Mouse (Mus musculus) kidney, embryonic 14.5 days (tissue): ENCODE measurements around the gene Plcd1. TPM values are rescaled to one million over a fixed set of nuclear protein-coding genes. Genes with fewer than 3 reads are reported as not detected.

Source experiments
- ATAC-seq: fragments of 200-750 bp; cut with Nextera tagmentation; 2 replicates; pipeline ENCODE4 v1.8.0; 2017; ENCODE audit warnings: moderate number of reproducible peaks, mild to moderate bottlenecking, moderate TSS enrichment, moderate library complexity; ENCODE audit not compliant: low FRiP score, low TSS enrichment
- H3K27ac ChIP-seq: fragments of 300-500 bp; sonication (generic); 2 replicates; pipeline ENCODE4 v1.5.1; 2014; ENCODE audit warnings: low read depth, mild to moderate bottlenecking, low read length, moderate library complexity, mixed read lengths
- H3K27me3 ChIP-seq: fragments of 300-500 bp; sonication (generic); 2 replicates; pipeline ENCODE4 v1.6.1; 2014; ENCODE audit warnings: mild to moderate bottlenecking, low read length; ENCODE audit not compliant: control insufficient read depth, insufficient read depth
- H3K36me3 ChIP-seq: fragments of 300-500 bp; sonication (generic); 2 replicates; pipeline ENCODE4 v1.6.1; 2014; ENCODE audit warnings: low read length, mixed read lengths; ENCODE audit not compliant: control insufficient read depth, insufficient read depth
- H3K4me1 ChIP-seq: fragments of 300-500 bp; sonication (generic); 2 replicates; pipeline ENCODE4 v1.6.1; 2014; ENCODE audit warnings: low read length, mixed read lengths; ENCODE audit not compliant: control insufficient read depth, insufficient read depth
- H3K4me2 ChIP-seq: fragments of 300-500 bp; sonication (generic); replicated peaks from 2 replicates; pipeline ENCODE4 v1.6.1; 2014; ENCODE audit warnings: low read depth, mild to moderate bottlenecking, low read length
- H3K4me3 ChIP-seq: fragments of 300-500 bp; sonication (generic); 2 replicates; pipeline ENCODE4 v1.5.1; 2014; ENCODE audit warnings: mild to moderate bottlenecking, low read length
- H3K9ac ChIP-seq: fragments of 300-500 bp; sonication (generic); 2 replicates; pipeline ENCODE4 v1.6.1; 2014; ENCODE audit warnings: low read depth, mild to moderate bottlenecking, low read length, moderate library complexity
- H3K9me3 ChIP-seq: fragments of 300-500 bp; sonication (generic); 2 replicates; pipeline ENCODE4 v1.6.1; 2016; ENCODE audit warnings: low read length; ENCODE audit not compliant: control insufficient read depth
- WGBS: fragments of 180-500 bp; shearing (Covaris S2); extraction: QIAGEN DNeasy Blood & Tissue Kit; methylation state at CpG from one replicate; pipeline ENCODE4 v1.1.7; 2014; 5-methylcytosine and 5-hydroxymethylcytosine counted together
- polyA plus RNA-seq: library from polyadenylated mRNA; unstranded; fragments of >200 nt; fragmentation: Nextera tagmentation; extraction: Ambion mirVana; gene quantifications from 2 replicates; pipeline ENCODE4 v1.2.1, GENCODE M21; 2014

Plcd1 gene
- polyA plus RNA-seq, 1 experiment from 2014 or later: 18.7 TPM

GRCm38 (mm10) chr9:119051158-119051557 lies 42.1 kb downstream of the Plcd1 start:
- peaks cover 27% of the 10 kb centered on the region; the same call in 1 of the 2 replicates for H3K4me1 ChIP-seq
- WGBS: 60% methylated on average over 2 of the region's 2 CpGs
- no peak overlapping the region for H3K4me3 ChIP-seq
- H3K27me3 ChIP-seq: no peaks in the 10 kb centered on the region
- no peaks in the 10 kb centered on the region for H3K36me3 ChIP-seq
- ATAC-seq: no peak
- H3K9me3 ChIP-seq: no peaks in the 10 kb centered on the region
- H3K27ac ChIP-seq: no peak overlapping the region; the same call in 1 of the 2 replicates
- no peak overlapping the region for H3K9ac ChIP-seq
- no peak overlapping the region for H3K4me2 ChIP-seq

- no peak overlapping the region for H3K4me2 ChIP-seq
- WGBS: 77% methylated on average over 11 of the region's 11 CpGs
- H3K4me3 ChIP-seq: no peak overlapping the region
- no peak overlapping the region for H3K9ac ChIP-seq
- no peak for ATAC-seq
- no peaks in the 10 kb centered on the region for H3K27me3 ChIP-seq
- H3K4me1 ChIP-seq: peaks cover 18% of the 10 kb centered on the region; the same call in 1 of the 2 replicates
- no peak overlapping the region for H3K27ac ChIP-seq
- peaks cover 3% of the 10 kb centered on the region; the same call in 1 of the 2 replicates for H3K36me3 ChIP-seq
- no peaks in the 10 kb centered on the region for H3K9me3 ChIP-seq
These were observed 45.0 kb downstream of the Plcd1 start for GRCm38 (mm10) chr9:119048182-119048903.

- H3K27ac ChIP-seq: no peak overlapping the region
- H3K9ac ChIP-seq: no peak overlapping the region
- no peak for ATAC-seq
- no peak overlapping the region for H3K4me3 ChIP-seq
- 90% methylated on average over 15 of the region's 15 CpGs for WGBS
- H3K9me3 ChIP-seq: no peaks in the 10 kb centered on the region
- no peaks in the 10 kb centered on the region for H3K27me3 ChIP-seq
- peaks cover 50% of the 10 kb centered on the region for H3K36me3 ChIP-seq
- 0 out of 2 replicates have a peak, but pooled peaks cover 3% of the 10 kb centered on the region for H3K4me1 ChIP-seq
- no peak overlapping the region for H3K4me2 ChIP-seq
These were observed 53.1 kb downstream of the Plcd1 start for GRCm38 (mm10) chr9:119040101-119040775.

DNA sequence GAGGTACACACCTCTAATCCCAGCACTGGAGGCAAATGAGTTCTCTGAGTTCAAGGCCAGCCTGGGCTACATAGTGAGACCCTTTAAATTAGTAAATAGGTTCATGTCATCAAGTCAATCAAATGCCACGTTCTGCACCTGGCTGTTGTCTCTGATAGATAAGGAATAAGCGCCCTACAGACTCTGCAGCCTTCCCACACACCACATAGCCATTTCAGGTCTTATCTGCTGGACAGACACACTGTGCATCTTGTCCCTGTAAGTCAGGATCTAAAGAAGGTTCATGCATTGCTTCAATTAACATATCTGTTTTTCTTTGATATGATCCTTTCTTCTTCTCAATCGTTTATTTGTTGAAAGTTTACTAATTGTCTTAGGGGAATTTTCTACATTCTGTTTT lies 54.7 kb downstream of the Plcd1 start:
- no peak for ATAC-seq
- Histone ChIP-seq H3K27ac (no peak overlapping the region), H3K9ac (no peak overlapping the region), H3K4me3 (no peak overlapping the region), H3K36me3 (peaks cover 58% of the 10 kb centered on the region), H3K4me1 (peaks cover 5% of the 10 kb centered on the region), H3K27me3 (no peaks in the 10 kb centered on the region), H3K4me2 (no peak overlapping the region), H3K9me3 (no peaks in the 10 kb centered on the region)
- 91% methylated on average over 3 of the region's 3 CpGs for WGBS

- Histone ChIP-seq H3K4me1 (peaks cover 19% of the 10 kb centered on the region), H3K9me3 (no peaks in the 10 kb centered on the region), H3K9ac (no peak overlapping the region), H3K36me3 (peaks cover 60% of the 10 kb centered on the region), H3K4me2 (no peak overlapping the region), H3K4me3 (no peak overlapping the region), H3K27ac (no peak overlapping the region), H3K27me3 (no peaks in the 10 kb centered on the region)
- WGBS: 77% methylated on average over 15 of the region's 15 CpGs
- ATAC-seq: no peak
These were observed 56.1 kb downstream of the Plcd1 start for GRCm38 (mm10) chr9:119037076-119037730.

- Histone ChIP-seq H3K27ac (no peak overlapping the region), H3K9ac (no peak overlapping the region), H3K27me3 (no peaks in the 10 kb centered on the region), H3K9me3 (no peaks in the 10 kb centered on the region), H3K4me1 (peaks cover 27% of the 10 kb centered on the region), H3K4me3 (no peak overlapping the region), H3K36me3 (peaks cover 54% of the 10 kb centered on the region), H3K4me2 (no peak overlapping the region)
- ATAC-seq: no peak
- WGBS: 66% methylated on average over 7 of the region's 7 CpGs
These were observed 57.5 kb downstream of the Plcd1 start for GRCm38 (mm10) chr9:119035836-119036235.

DNA sequence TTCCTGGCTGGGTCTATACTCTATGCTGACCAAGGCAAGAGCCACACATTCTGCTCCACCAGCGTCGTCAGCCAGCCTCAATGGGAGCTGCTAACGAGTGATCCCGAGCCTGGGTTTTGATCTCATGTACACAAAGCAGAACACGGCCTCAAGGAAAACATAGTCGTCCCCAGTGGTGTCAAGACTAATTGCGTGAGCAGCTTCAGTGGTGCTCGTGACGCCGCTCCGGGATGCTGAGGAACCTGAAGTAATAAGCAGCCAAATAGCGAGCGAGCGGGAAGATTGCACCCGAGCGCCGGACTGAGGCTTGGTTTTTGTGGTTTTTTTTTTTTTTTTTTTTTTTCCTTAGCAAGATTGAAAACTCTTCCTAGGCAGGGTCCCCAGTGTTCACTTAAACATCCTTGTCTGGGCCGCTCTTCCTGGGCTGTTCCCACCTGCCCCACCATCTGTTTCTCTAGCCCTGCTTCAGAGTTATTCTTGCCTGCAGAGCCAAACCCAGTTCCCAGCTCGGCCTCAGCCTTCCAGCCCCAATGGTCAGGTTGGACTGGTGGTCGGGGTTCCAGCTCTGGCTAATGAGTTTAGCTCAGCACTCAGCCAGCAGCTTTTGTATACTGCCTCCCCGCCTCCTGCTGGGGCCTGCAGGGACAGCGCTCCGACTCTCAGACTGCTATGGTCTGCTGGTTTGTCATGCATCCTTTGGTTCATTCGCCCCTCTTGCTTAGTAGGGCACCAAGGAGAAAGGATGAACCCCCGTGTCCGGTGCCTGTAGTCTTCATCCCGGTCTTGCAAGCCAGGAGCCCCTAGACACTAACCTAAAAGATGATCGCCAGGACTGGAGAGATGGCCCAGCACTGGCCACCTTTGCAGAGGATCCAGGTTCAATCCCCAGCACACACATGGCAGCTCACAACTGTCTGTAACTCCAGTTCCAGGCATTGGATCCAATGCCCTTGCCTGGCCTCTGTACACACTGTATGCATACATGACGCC lies 58.3 kb downstream of the Plcd1 start:
- Histone ChIP-seq H3K4me1 (peaks cover 27% of the 10 kb centered on the region), H3K4me3 (no peak overlapping the region)

DNA sequence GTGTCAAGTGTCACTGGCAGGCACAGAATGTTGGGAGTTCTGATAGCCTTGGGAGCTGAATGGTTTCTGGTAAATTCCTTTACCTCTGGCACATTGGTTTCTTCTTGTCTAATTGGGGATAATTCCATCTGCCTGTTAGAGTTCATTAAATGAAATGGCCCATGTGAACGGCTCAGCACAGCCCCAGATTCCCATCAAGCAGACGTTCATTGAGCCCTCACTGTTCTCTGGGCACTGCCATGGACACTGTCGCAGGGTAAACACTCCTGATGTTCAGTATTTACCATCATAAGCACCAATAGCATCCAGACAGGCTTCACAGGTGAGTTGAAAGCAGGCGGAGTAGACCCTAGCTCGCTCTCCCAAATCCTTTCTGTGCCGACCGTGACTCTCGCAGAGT lies 59.2 kb downstream of the Plcd1 start:
- WGBS: 76% methylated on average over 8 of the region's 8 CpGs

More for the DNA sequence above, 58.3 kb downstream of the Plcd1 start:
- no peak overlapping the region for H3K4me2 ChIP-seq
- 76% methylated on average over 29 of the region's 29 CpGs for WGBS
- H3K27me3 ChIP-seq: no peaks in the 10 kb centered on the region
- no peak for ATAC-seq
- H3K36me3 ChIP-seq: peaks cover 58% of the 10 kb centered on the region
- H3K27ac ChIP-seq: no peak overlapping the region
- no peaks in the 10 kb centered on the region for H3K9me3 ChIP-seq
- no peak overlapping the region for H3K9ac ChIP-seq

More for the DNA sequence above, 59.2 kb downstream of the Plcd1 start:
- no peak overlapping the region for H3K9ac ChIP-seq
- H3K27me3 ChIP-seq: no peaks in the 10 kb centered on the region
- no peak overlapping the region for H3K4me2 ChIP-seq
- peaks cover 53% of the 10 kb centered on the region for H3K36me3 ChIP-seq
- 0 out of 2 replicates have a peak overlapping the region, but pooled peaks have one; percentile 2 for H3K27ac ChIP-seq
- peaks cover 27% of the 10 kb centered on the region for H3K4me1 ChIP-seq
- H3K9me3 ChIP-seq: no peaks in the 10 kb centered on the region
- ATAC-seq: no peak
- H3K4me3 ChIP-seq: no peak overlapping the region
